Mouse (Mus musculus) kidney, embryonic 14.5 days (tissue): Measurements from ENCODE around the gene Mag. TPM values are rescaled to one million over a fixed set of nuclear protein-coding genes. Genes with fewer than 3 reads are reported as not detected.

Experiments
- ATAC-seq: fragments of 200-750 bp; cut with Nextera tagmentation; 2 replicates; pipeline ENCODE4 v1.8.0; 2017; ENCODE audit warnings: moderate number of reproducible peaks, mild to moderate bottlenecking, moderate TSS enrichment, moderate library complexity; ENCODE audit not compliant: low FRiP score, low TSS enrichment
- H3K27ac ChIP-seq: fragments of 300-500 bp; sonication (generic); 2 replicates; pipeline ENCODE4 v1.5.1; 2014; ENCODE audit warnings: low read depth, mild to moderate bottlenecking, low read length, moderate library complexity, mixed read lengths
- H3K27me3 ChIP-seq: fragments of 300-500 bp; sonication (generic); 2 replicates; pipeline ENCODE4 v1.6.1; 2014; ENCODE audit warnings: mild to moderate bottlenecking, low read length; ENCODE audit not compliant: control insufficient read depth, insufficient read depth
- H3K36me3 ChIP-seq: fragments of 300-500 bp; sonication (generic); 2 replicates; pipeline ENCODE4 v1.6.1; 2014; ENCODE audit warnings: low read length, mixed read lengths; ENCODE audit not compliant: control insufficient read depth, insufficient read depth
- H3K4me1 ChIP-seq: fragments of 300-500 bp; sonication (generic); 2 replicates; pipeline ENCODE4 v1.6.1; 2014; ENCODE audit warnings: low read length, mixed read lengths; ENCODE audit not compliant: control insufficient read depth, insufficient read depth
- H3K4me2 ChIP-seq: fragments of 300-500 bp; sonication (generic); replicated peaks from 2 replicates; pipeline ENCODE4 v1.6.1; 2014; ENCODE audit warnings: low read depth, mild to moderate bottlenecking, low read length
- H3K4me3 ChIP-seq: fragments of 300-500 bp; sonication (generic); 2 replicates; pipeline ENCODE4 v1.5.1; 2014; ENCODE audit warnings: mild to moderate bottlenecking, low read length
- H3K9ac ChIP-seq: fragments of 300-500 bp; sonication (generic); 2 replicates; pipeline ENCODE4 v1.6.1; 2014; ENCODE audit warnings: low read depth, mild to moderate bottlenecking, low read length, moderate library complexity
- H3K9me3 ChIP-seq: fragments of 300-500 bp; sonication (generic); 2 replicates; pipeline ENCODE4 v1.6.1; 2016; ENCODE audit warnings: low read length; ENCODE audit not compliant: control insufficient read depth
- WGBS: fragments of 180-500 bp; shearing (Covaris S2); extraction: QIAGEN DNeasy Blood & Tissue Kit; methylation state at CpG from one replicate; pipeline ENCODE4 v1.1.7; 2014; 5-methylcytosine and 5-hydroxymethylcytosine counted together
- polyA plus RNA-seq: library from polyadenylated mRNA; unstranded; fragments of >200 nt; fragmentation: Nextera tagmentation; extraction: Ambion mirVana; gene quantifications from 2 replicates; pipeline ENCODE4 v1.2.1, GENCODE M21; 2014

Mag gene
- polyA plus RNA-seq, 1 experiment from 2014 or later, result 0.28 TPM

DNA sequence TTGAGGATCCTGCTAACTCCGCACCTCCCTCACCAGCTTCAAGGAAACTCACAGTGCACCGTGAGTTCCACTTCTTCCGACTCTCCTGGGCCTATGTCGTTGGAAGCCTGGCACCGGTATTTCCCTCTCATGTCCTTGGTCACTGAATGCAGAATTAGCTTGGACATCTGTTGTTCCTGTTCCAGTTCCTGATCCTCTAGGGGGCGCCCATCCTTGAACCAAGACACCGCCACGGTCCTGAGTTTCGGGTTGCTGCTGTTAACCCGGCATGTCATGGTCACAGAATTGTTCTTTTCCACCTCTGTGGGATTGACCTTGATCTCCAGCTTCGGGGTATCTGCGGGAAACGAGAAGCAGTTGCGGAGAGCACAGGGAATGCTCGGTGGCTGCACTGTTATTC lies 41.6 kb downstream of the Mag start:
- Histone ChIP-seq H3K27me3 (no peaks in the 10 kb centered on the region), H3K9me3 (no peaks in the 10 kb centered on the region), H3K4me3 (peak overlapping the region; percentile 6; the same call in 1 of the 2 replicates), H3K4me1 (no peaks in the 10 kb centered on the region), H3K4me2 (peak overlapping the region; percentile 15), H3K36me3 (no peaks in the 10 kb centered on the region), H3K27ac (no peak overlapping the region), H3K9ac (no peak overlapping the region)
- ATAC-seq, result 0 out of 2 replicates have a peak, but pooled peaks have one; percentile 52
- WGBS, result 21% methylated on average over 15 of the region's 15 CpGs

DNA sequence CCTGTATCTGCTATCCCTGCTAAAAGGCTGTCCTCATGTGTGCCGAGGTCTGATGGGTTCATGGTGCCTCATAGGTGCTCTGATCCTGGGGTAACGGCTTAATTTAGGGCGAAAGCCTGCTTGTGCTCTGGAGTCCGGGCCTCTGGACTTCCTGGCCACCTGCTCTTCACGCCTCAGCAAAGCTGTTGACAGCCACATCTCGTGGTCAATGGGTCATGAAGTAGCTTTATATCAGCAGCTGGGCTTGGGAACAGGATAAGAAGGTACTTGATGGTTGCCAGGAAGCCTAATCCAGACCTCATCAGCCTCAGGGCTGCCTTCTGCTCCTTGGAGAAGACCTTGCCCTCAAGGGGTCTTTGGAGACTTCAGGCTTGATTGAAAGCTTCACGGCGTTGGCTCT lies 51.3 kb downstream of the Mag start:
- ATAC-seq, result peak; percentile 24; the same call in 1 of the 2 replicates
- H3K9me3 ChIP-seq, result no peaks in the 10 kb centered on the region
- 34% methylated on average over 8 of the region's 8 CpGs for WGBS
- no peak overlapping the region for H3K9ac ChIP-seq
- H3K4me3 ChIP-seq, result no peak overlapping the region
- no peak overlapping the region for H3K4me2 ChIP-seq
- H3K27ac ChIP-seq, result no peak overlapping the region
- H3K4me1 ChIP-seq, result 0 out of 2 replicates have a peak, but pooled peaks cover 3% of the 10 kb centered on the region
- no peaks in the 10 kb centered on the region for H3K27me3 ChIP-seq
- no peaks in the 10 kb centered on the region for H3K36me3 ChIP-seq

DNA sequence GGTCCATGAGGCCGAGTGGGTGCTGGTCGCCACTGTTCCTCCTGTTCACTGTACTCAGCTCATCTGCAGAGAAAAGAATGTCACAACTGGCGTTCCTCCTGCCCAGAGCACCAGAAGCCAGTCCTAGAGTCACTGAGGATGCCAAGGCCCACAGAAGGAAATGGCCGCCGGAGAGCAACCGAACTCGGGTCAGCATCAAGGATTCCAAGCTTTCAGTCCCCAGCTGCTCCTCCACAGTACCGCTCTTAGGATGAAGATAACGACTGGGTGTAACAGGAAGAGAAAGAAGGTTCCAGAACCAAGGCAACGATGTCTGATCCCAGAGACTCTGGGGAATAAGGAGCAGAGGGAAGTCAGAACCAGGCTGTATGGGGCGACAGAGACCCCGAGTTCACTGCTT lies 53.2 kb downstream of the Mag start, which contains the start of gene Ffar1:
Gene Ffar1 (minus strand): TSS at position 101 of the 400 bp plus-strand sequence.
- ATAC-seq, result no peak
- no peak within 1 kb of the TSS for H3K27ac ChIP-seq

DNA sequence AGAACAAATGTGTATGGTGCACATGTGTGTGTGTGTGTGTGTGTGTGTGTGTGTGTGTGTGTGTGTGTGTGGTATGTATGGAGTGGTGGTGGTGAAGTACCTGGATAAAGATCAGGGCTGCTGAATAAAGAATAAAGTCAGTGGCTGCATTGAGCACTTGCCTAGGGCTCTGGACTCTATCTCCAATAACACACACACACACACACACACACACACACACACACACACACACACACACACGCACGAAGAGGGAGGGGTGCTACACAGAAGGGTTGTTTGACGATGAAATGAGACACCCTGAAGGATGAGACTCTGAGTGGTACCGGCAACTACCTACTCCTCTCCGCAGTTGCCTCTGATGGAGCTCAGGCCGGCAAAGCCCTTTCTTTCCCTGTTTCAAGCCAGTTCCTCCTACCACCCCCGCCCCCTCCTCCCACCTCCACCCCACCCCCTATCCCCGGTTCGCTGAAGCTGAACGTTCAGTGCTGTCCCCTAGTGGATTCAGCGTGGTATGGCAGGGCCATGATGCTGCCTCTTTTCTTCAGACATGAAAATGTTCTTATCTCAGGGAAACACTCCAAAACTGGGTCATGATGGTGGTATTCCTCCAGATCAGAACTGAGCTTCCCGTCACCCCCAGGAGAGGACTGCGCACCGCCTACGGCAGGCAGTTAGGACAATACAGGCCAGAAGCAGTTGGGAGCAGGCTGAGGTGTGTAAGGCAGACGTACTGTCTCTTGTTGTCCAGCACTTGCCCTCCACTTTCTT lies 54.9 kb downstream of the Mag start:
- Histone ChIP-seq H3K9ac (no peak overlapping the region), H3K4me3 (peak overlapping the region; percentile 18), H3K27me3 (no peaks in the 10 kb centered on the region; the same call in none of the 2 replicates), H3K27ac (no peak overlapping the region), H3K4me2 (peak overlapping the region; percentile 33), H3K36me3 (no peaks in the 10 kb centered on the region), H3K9me3 (no peaks in the 10 kb centered on the region), H3K4me1 (0 out of 2 replicates have a peak, but pooled peaks cover 3% of the 10 kb centered on the region)
- 9% methylated on average over 16 of the region's 16 CpGs for WGBS
- ATAC-seq, result peak; percentile 76

More for the DNA sequence above, 53.2 kb downstream of the Mag start, which contains the start of gene Ffar1:
- Histone ChIP-seq H3K36me3 (no peaks in the 10 kb centered on the region), H3K27me3 (no peaks in the 10 kb centered on the region; the same call in 1 of the 2 replicates), H3K9ac (no peak within 1 kb of the TSS), H3K4me1 (0 out of 2 replicates have a peak, but pooled peaks cover 3% of the 10 kb centered on the region), H3K9me3 (no peaks in the 10 kb centered on the region), H3K4me2 (no peak within 1 kb of the TSS), H3K4me3 (no peak within 1 kb of the TSS)
- 88% methylated on average over 12 of the region's 12 CpGs for WGBS

DNA sequence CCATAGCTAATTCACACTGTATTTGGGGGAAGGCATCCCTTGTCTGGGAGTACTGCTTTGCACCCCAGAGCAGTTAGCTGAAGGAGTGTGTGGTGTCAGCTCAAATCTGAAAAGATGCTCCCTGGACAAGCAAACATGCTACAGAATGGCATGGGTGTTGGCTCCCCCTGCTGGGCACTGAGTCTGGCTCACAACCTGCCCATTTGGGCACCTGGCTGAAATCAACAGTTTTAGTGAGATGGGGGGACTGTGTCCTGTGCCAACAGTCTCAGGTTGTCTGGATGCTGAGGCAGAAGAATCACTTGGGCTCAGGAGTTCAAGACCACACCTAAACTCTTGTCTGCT lies 55.4 kb downstream of the Mag start:
- Histone ChIP-seq H3K27ac (no peak overlapping the region), H3K36me3 (no peaks in the 10 kb centered on the region), H3K4me2 (no peak overlapping the region), H3K9ac (no peak overlapping the region), H3K9me3 (no peaks in the 10 kb centered on the region), H3K4me1 (0 out of 2 replicates have a peak, but pooled peaks cover 3% of the 10 kb centered on the region), H3K27me3 (no peaks in the 10 kb centered on the region; the same call in none of the 2 replicates), H3K4me3 (no peak overlapping the region)
- ATAC-seq, result peak; percentile 63

DNA sequence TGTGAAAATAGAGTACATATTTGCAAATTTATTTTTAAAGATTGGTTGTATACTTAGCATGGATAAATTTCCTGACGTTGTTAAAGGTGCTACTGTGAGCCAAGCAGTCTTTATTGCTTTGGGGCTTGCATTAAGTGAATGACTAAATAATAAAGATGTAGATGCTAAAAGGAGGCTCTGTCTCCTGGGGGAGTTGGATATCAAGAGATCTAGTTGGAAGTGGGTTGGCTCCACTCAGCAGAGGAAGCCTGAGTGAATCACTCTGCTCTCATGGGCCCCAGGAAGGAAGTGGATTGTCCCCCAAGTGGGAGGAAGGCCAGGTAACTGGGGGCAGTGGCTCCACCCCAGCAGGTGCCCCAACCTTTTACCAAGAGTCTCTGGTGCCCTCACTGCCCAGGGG lies 56.9 kb downstream of the Mag start:
- H3K4me1 ChIP-seq, result no peaks in the 10 kb centered on the region
- H3K4me2 ChIP-seq, result no peak overlapping the region
- H3K9ac ChIP-seq, result no peak overlapping the region
- no peak overlapping the region for H3K4me3 ChIP-seq
- H3K27me3 ChIP-seq, result no peaks in the 10 kb centered on the region; the same call in none of the 2 replicates
- 53% methylated on average over 1 of the region's 1 CpGs for WGBS
- H3K36me3 ChIP-seq, result no peaks in the 10 kb centered on the region
- H3K9me3 ChIP-seq, result no peaks in the 10 kb centered on the region
- ATAC-seq, result no peak
- no peak overlapping the region for H3K27ac ChIP-seq

DNA sequence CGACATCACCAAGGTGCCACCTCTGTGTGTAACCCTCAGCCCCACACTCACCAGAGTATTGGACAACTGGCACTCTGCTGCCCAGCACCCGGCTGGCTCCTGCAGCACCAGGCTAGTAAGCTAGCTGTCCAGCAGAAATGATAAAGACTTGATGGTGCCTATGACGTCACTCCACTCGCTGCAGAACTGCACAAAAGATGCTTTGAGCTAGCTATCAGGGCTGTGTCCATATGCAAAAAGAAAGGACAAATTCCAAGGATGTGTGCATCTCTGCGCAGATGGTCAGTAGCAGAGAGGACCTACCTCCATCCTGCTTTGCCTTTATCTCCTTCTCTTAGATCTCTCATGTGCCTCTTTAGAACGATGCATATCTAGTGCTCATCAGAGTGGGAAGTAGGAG lies 58.6 kb downstream of the Mag start, which contains the start of gene Ffar3:
Gene Ffar3 (minus strand): TSS at position 101 of the 400 bp plus-strand sequence.
- Histone ChIP-seq H3K27ac (no peak within 1 kb of the TSS), H3K27me3 (no peaks in the 10 kb centered on the region; the same call in none of the 2 replicates), H3K9ac (no peak within 1 kb of the TSS), H3K9me3 (no peaks in the 10 kb centered on the region), H3K4me2 (no peak within 1 kb of the TSS), H3K36me3 (no peaks in the 10 kb centered on the region), H3K4me3 (no peak within 1 kb of the TSS), H3K4me1 (no peaks in the 10 kb centered on the region)
- no peak for ATAC-seq
- WGBS, result 79% methylated on average over 6 of the region's 6 CpGs

DNA sequence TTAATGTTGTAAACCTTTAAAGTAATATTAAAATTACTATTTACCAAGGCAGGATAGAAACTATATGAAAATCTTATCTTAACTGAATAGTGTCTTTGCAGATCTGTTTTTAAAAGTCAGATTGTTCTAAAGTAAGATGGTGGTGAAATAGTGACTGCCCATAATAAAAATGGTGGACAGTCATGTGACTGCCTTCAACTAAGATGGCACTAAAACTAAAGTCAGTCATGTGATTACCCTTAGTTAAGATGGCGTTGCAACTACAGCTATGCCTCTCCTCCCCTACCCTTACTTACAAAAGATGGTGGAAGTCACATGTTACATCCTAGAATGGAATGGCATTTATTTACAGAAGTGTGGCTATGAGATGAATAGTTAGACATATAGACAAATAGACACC lies 63.3 kb downstream of the Mag start:
- H3K4me2 ChIP-seq, result no peak overlapping the region
- no peak for ATAC-seq
- no peaks in the 10 kb centered on the region for H3K4me1 ChIP-seq
- no peak overlapping the region for H3K27ac ChIP-seq
- 88% methylated on average over 1 of the region's 1 CpGs for WGBS
- H3K9me3 ChIP-seq, result no peaks in the 10 kb centered on the region
- no peaks in the 10 kb centered on the region for H3K36me3 ChIP-seq
- no peaks in the 10 kb centered on the region; the same call in 1 of the 2 replicates for H3K27me3 ChIP-seq
- H3K4me3 ChIP-seq, result no peak overlapping the region
- no peak overlapping the region for H3K9ac ChIP-seq
